Mouse (Mus musculus): Measurements from ENCODE around the gene Dock1. TPM values are rescaled to one million over a fixed set of nuclear protein-coding genes. Genes with fewer than 3 reads are reported as not detected.

The Dock1 gene
- polyA plus RNA-seq, 1 experiment, result 2.1 TPM

DNA sequence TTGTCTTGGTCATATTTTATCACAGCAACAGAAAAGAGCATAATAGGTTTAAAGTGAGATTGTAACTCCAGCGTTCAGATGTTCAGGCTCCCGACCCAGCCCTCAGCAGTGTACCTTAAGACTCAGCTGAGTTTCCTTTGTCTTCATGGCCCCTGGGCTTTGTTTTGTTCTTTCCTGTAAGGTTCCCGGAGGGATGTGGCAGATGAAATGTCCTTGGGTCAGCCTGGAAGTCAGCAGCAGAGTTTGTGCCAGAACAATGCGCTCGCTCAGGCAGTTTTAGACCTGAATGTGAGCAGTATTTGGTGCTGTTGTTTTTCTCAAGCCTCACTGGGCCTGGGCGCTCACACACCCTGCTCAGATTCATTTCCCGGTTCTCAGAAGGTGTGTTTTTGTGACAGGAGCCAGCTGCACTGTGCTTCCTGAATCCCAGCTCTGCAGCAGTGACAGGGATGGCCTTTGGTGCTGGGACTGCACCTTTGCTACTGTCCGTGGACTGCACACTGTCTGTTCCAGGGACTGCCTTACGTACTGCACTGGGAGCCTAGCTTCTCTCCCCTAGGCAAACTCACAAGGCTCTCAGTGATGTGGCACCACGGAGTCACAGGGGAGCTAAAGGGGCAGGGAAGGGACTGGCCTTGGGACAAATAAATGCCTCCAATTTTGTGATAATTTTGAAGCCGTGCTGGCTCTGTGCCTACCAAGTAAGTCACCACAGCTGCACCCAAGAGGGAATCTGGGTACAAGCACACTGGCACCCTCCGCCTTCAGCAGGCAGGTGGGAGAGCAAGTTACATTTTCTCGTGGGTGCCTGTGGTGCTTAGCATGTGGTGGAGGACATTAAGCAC, 9.1 kb downstream of the Dock1 start:
- WGBS, result 81% methylated on average over 13 of the region's 13 CpGs
- Histone ChIP-seq H3K4me3 (ENCODE audit: extremely low read depth, insufficient read depth, insufficient read length) (no peak overlapping the region), H3K36me3 (ENCODE audit: control insufficient read depth, insufficient read depth, low read length) (no peaks in the 10 kb centered on the region), H3K27ac (ENCODE audit: insufficient read depth, low read length) (no peak overlapping the region; the same call in 1 of the 2 replicates), H3K4me1 (ENCODE audit: control insufficient read depth, insufficient read depth, insufficient read length) (no peaks in the 10 kb centered on the region), H3K27me3 (ENCODE audit: control insufficient read depth, insufficient read depth, low read length) (no peaks in the 10 kb centered on the region)
- DNase-seq (ENCODE audit: low read depth in 1 of 2, low spot score in 2 of 2), result no peak
- no peak for TF ChIP-seq CTCF (IDR thresholded peaks at IDR 0.05; ENCODE audit: extremely low read depth, insufficient read depth, insufficient read length, insufficient replicate concordance)
- TF ChIP-seq POLR2A (IDR thresholded peaks at IDR 0.05; ENCODE audit: low read depth, low read length), result no peak

DNA sequence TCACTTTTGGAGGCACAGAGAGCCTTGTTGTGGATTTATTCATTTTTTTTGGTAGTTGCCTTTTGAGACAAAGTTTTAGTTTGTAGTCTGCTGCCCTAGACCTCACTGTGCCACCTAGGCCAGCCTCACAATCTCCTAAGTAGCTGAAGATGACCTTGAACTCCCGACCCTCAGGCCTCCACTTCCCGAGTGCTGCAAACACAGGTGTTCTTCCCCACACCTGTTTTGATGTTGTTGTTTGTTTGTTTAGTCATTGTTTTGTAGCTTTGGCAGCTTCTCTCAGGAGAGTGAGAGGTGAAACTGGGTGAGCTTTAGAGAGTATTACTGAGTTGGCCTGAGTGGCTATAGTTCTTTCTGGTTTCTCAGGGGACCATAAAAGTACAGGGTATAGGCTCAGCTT, 9.7 kb downstream of the Dock1 start:
- no peaks in the 10 kb centered on the region for H3K36me3 ChIP-seq (ENCODE audit: control insufficient read depth, insufficient read depth, low read length)
- DNase-seq (ENCODE audit: low read depth in 1 of 2, low spot score in 2 of 2), result no peak
- no peak overlapping the region for H3K4me3 ChIP-seq (ENCODE audit: extremely low read depth, insufficient read depth, insufficient read length)
- 91% methylated on average over 2 of the region's 2 CpGs for WGBS
- H3K27ac ChIP-seq (ENCODE audit: insufficient read depth, low read length), result no peak overlapping the region
- no peak for TF ChIP-seq POLR2A (IDR thresholded peaks at IDR 0.05; ENCODE audit: low read depth, low read length)
- TF ChIP-seq CTCF (IDR thresholded peaks at IDR 0.05; ENCODE audit: extremely low read depth, insufficient read depth, insufficient read length, insufficient replicate concordance), result no peak
- H3K27me3 ChIP-seq (ENCODE audit: control insufficient read depth, insufficient read depth, low read length), result no peaks in the 10 kb centered on the region
- no peaks in the 10 kb centered on the region for H3K4me1 ChIP-seq (ENCODE audit: control insufficient read depth, insufficient read depth, insufficient read length)

- Histone ChIP-seq H3K27ac (ENCODE audit: insufficient read depth, low read length) (no peak overlapping the region), H3K4me3 (ENCODE audit: extremely low read depth, insufficient read depth, insufficient read length) (no peak overlapping the region), H3K27me3 (ENCODE audit: control insufficient read depth, insufficient read depth, low read length) (no peaks in the 10 kb centered on the region), H3K36me3 (ENCODE audit: control insufficient read depth, insufficient read depth, low read length) (no peaks in the 10 kb centered on the region), H3K4me1 (ENCODE audit: control insufficient read depth, insufficient read depth, insufficient read length) (no peaks in the 10 kb centered on the region)
- 93% methylated on average over 12 of the region's 12 CpGs for WGBS
- TF ChIP-seq CTCF (IDR thresholded peaks at IDR 0.05; ENCODE audit: extremely low read depth, insufficient read depth, insufficient read length, insufficient replicate concordance), result no peak
- TF ChIP-seq POLR2A (IDR thresholded peaks at IDR 0.05; ENCODE audit: low read depth, low read length), result no peak
- DNase-seq (ENCODE audit: low read depth in 1 of 2, low spot score in 2 of 2), result no peak
These were observed 11.5 kb downstream of the Dock1 start for GRCm38 (mm10) chr7:134681729-134682527.

DNA sequence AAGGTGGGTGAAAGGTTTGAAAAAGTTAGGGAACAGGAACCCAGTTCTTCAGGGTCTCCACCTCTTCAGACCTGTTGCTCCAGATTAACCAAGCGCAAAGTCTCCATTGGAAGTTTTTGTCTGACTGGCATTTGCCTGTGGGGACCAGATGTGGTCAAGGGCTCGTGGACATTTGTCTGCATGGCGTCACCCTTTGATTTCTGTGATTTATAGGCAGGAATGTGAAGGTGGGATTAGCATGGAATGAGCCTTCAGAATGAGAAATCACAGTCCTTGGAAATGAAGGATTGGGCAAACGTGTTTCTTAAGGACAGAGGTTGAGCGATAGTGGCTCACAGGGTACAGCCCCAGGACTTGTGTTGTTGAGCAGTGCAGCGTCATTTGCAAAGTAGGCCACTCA, 17.9 kb downstream of the Dock1 start:
- DNase-seq (ENCODE audit: low read depth in 1 of 2, low spot score in 2 of 2), result no peak
- no peak overlapping the region for H3K27ac ChIP-seq (ENCODE audit: insufficient read depth, low read length)
- WGBS, result 93% methylated on average over 6 of the region's 6 CpGs
- H3K36me3 ChIP-seq (ENCODE audit: control insufficient read depth, insufficient read depth, low read length), result no peaks in the 10 kb centered on the region
- H3K4me1 ChIP-seq (ENCODE audit: control insufficient read depth, insufficient read depth, insufficient read length), result peaks cover 1% of the 10 kb centered on the region; the same call in 1 of the 2 replicates
- no peaks in the 10 kb centered on the region for H3K27me3 ChIP-seq (ENCODE audit: control insufficient read depth, insufficient read depth, low read length)
- no peak for TF ChIP-seq CTCF (IDR thresholded peaks at IDR 0.05; ENCODE audit: extremely low read depth, insufficient read depth, insufficient read length, insufficient replicate concordance)
- TF ChIP-seq POLR2A (IDR thresholded peaks at IDR 0.05; ENCODE audit: low read depth, low read length), result no peak
- no peak overlapping the region for H3K4me3 ChIP-seq (ENCODE audit: extremely low read depth, insufficient read depth, insufficient read length)

DNA sequence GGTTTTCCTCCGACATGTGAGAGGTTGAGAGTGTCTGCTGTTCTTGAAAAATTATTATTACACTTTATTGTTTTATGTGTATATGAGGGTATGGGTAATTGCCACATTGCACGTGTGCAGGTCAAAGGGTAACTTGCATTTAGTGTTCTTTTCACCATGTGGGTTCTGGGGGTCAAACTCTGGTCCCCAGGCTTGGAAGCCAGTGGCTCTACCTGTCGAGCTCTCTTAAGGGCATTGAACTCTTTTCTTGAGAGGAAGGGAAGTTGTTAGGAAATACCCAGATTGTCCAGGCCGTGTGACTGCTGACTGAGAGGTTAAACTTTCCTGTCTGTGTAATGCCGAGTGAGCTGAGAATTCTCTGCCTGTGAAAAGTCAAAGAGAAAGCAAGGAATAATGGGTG, 19.7 kb downstream of the Dock1 start:
- H3K4me1 ChIP-seq (ENCODE audit: control insufficient read depth, insufficient read depth, insufficient read length), result peaks cover 3% of the 10 kb centered on the region; the same call in 1 of the 2 replicates
- WGBS, result 79% methylated on average over 5 of the region's 5 CpGs
- no peak for DNase-seq (ENCODE audit: low read depth in 1 of 2, low spot score in 2 of 2)
- no peak overlapping the region for H3K27ac ChIP-seq (ENCODE audit: insufficient read depth, low read length)
- no peaks in the 10 kb centered on the region for H3K27me3 ChIP-seq (ENCODE audit: control insufficient read depth, insufficient read depth, low read length)
- no peak overlapping the region for H3K4me3 ChIP-seq (ENCODE audit: extremely low read depth, insufficient read depth, insufficient read length)
- H3K36me3 ChIP-seq (ENCODE audit: control insufficient read depth, insufficient read depth, low read length), result no peaks in the 10 kb centered on the region
- TF ChIP-seq POLR2A (IDR thresholded peaks at IDR 0.05; ENCODE audit: low read depth, low read length) (no peak), CTCF (IDR thresholded peaks at IDR 0.05; ENCODE audit: extremely low read depth, insufficient read depth, insufficient read length, insufficient replicate concordance) (no peak)

DNA sequence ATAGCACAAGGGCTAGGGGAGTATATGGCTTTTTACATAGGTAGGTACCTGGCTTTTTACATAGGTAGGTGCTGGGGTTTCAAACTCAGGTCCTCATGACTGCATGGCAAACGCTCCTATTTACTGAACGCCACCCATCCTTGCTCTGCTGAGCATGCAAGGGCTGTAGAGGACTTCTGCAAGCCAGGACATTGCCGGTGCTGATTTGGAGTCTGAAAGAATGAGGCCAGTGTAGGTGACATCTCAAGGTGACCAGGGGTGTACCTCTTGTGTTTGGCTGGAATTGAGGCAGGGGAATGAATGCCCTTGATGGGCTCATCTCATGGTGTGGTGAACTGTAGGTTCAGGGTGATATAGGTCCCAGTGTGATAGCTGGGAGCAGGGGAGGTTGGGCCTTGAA, 20.4 kb downstream of the Dock1 start:
- H3K4me1 ChIP-seq (ENCODE audit: control insufficient read depth, insufficient read depth, insufficient read length), result peaks cover 3% of the 10 kb centered on the region; the same call in 1 of the 2 replicates
- no peak for TF ChIP-seq POLR2A (IDR thresholded peaks at IDR 0.05; ENCODE audit: low read depth, low read length)
- no peak for TF ChIP-seq CTCF (IDR thresholded peaks at IDR 0.05; ENCODE audit: extremely low read depth, insufficient read depth, insufficient read length, insufficient replicate concordance)

More for the DNA sequence above, 20.4 kb downstream of the Dock1 start:
- H3K27ac ChIP-seq (ENCODE audit: insufficient read depth, low read length), result no peak overlapping the region
- no peak for DNase-seq (ENCODE audit: low read depth in 1 of 2, low spot score in 2 of 2)
- WGBS, result 90% methylated on average over 3 of the region's 3 CpGs
- H3K36me3 ChIP-seq (ENCODE audit: control insufficient read depth, insufficient read depth, low read length), result no peaks in the 10 kb centered on the region
- no peaks in the 10 kb centered on the region for H3K27me3 ChIP-seq (ENCODE audit: control insufficient read depth, insufficient read depth, low read length)
- H3K4me3 ChIP-seq (ENCODE audit: extremely low read depth, insufficient read depth, insufficient read length), result no peak overlapping the region

All from spleen, adult 2 months (tissue).